Mouse (Mus musculus) kidney, adult 9 months (tissue): ENCODE results near the gene Rorb.

ENCODE experiments used
- DNase-seq: peaks from one replicate; pipeline ENCODE4 v3.0.0; 2022

Gene Rorb

GRCm38 (mm10) chr19:18887646-18888407 is 223.2 kb downstream of the Rorb start:
- peak; percentile 24 for DNase-seq

DNA sequence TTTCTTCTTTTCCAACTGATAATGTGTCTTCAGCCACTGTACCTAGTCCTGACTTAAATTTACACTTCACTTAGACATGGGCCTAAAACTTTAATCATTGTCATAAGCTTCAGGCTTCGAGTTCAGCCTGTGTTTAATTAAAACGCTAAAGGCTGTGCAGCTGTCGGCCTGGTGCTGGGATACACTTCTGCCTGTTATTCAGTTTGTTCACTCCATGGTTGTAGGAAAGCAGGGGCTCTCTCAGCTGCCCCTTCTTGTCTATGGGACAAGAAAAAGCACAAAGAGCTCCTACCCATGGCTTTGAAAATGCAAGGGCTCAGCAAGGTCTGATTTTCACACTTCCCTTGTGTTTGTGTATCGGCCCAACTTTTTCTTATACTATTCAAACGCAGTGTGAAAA is 229.8 kb downstream of the Rorb start:
- no peak for DNase-seq
